Mouse (Mus musculus) splenic B cell, adult 2 months (primary cell): ENCODE measurements around the gene Rb1.

Source experiments
- DNase-seq: peaks from one replicate; pipeline ENCODE4 v3.0.0-alpha.2; 2011; ENCODE audit warnings: low read depth, low spot score
- H3K27me3 ChIP-seq: 2 replicates; pipeline ENCODE4 v1.6.1; 2012; ENCODE audit warnings: mild to moderate bottlenecking, low read length, moderate library complexity, mixed read lengths; ENCODE audit not compliant: control insufficient read depth, poor library complexity, insufficient read depth, severe bottlenecking
- H3K36me3 ChIP-seq: 2 replicates; pipeline ENCODE4 v1.6.1; 2012; ENCODE audit warnings: mild to moderate bottlenecking, low read length, moderate library complexity, mixed read lengths; ENCODE audit not compliant: control insufficient read depth, poor library complexity, insufficient read depth, severe bottlenecking

Gene Rb1

DNA sequence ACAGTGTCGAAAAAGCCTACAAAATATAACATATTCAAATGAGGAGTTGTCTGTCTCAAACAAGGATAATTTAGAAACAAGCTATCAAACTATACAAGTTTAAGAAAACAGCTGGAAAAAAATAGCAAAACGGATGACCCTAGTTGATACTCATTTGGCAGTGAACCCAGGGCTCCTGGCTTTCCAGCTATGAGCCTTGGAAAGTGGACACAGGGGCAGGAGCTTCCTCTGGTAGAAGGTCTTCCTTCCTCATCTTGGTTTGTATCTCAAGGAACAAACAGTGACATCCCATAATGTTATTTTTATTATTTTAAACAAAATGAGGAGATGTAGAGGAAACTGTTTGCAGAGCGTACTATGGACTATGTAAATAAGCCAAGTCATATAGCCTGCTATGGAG lies 177.5 kb downstream of the Rb1 start:
- no peaks in the 10 kb centered on the region for H3K27me3 ChIP-seq

DNA sequence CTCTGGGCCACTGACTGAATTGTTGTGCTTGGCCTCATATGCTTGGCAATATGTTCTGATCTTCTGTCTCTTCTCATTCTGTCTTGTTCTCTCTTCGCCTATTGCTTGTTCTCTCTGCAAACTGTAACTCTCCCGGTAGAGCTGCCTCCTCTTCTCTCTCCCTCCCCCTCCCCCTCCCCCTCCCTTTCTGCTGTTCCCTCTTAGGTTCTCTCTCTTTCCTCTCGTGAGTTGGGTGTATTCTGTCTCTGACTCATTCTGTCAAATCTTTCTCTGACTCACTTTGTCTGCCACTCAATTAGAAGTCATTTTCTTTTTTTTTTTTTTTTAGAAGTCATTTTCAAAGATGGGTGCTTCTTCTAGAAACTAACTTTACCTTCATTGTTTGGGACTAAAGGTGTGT lies 178.9 kb downstream of the Rb1 start:
- no peak for DNase-seq
- H3K27me3 ChIP-seq: no peaks in the 10 kb centered on the region

More for the DNA sequence above, 177.5 kb downstream of the Rb1 start:
- 0 out of 2 replicates have a peak, but pooled peaks cover 2% of the 10 kb centered on the region for H3K36me3 ChIP-seq
- no peak for DNase-seq

DNA sequence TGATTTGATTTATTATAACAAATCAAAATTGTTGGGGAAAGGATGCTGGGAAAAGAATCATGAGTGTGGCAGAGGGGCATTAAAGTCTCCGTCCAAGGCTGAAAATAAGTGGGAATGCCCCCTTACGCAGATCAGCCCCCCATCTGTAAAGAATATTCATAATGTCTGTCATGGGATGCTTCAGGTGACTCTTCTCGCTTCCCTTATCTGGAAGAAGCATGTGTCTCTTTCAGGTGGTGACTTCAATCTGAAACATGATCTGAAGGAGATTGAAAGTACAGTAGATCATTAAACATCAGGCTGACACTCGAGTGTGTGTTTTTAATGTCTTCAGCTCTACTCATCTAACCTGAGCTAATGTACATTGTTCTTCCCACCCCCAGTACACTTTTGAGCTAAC lies 180.1 kb downstream of the Rb1 start:
- Histone ChIP-seq H3K27me3 (no peaks in the 10 kb centered on the region), H3K36me3 (no peaks in the 10 kb centered on the region)
- peak; percentile 9 for DNase-seq

More for the DNA sequence above, 178.9 kb downstream of the Rb1 start:
- no peaks in the 10 kb centered on the region for H3K36me3 ChIP-seq

DNA sequence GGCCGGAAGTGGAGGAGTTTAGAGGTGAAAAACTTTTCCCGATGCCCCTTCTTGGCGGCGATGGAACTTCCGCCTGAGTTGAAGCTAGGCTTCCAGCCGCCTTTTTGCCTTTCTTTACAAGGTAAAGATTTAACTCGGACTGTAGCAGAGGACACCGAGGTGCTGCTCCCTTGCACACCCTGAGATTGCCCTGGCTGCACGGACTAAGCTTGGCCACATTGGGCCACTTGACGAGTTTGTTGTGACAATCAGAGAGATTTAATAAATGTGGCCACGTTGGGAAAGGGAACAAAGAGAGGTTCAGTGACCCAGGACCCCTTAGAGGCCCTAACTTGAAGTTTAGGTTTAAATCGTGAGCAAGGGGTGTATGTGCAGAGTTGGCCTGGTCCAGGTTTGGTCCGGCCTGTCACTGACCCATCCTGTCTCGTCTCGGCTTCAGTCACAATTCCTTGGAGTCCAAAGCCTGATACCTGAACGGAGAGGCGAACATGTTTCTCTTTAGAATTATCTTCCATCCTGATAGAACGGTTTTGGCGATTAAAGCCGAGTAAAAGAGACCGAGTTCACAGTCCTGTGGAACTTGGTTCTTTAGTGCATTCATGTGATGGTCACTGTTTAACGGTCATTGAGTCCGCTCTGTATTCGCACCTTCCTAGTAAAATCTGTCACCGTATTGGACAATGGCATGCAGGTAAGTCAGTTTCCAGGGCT lies 181.8 kb downstream of the Rb1 start:
- DNase-seq: no peak
- Histone ChIP-seq H3K36me3 (no peaks in the 10 kb centered on the region), H3K27me3 (no peaks in the 10 kb centered on the region)

DNA sequence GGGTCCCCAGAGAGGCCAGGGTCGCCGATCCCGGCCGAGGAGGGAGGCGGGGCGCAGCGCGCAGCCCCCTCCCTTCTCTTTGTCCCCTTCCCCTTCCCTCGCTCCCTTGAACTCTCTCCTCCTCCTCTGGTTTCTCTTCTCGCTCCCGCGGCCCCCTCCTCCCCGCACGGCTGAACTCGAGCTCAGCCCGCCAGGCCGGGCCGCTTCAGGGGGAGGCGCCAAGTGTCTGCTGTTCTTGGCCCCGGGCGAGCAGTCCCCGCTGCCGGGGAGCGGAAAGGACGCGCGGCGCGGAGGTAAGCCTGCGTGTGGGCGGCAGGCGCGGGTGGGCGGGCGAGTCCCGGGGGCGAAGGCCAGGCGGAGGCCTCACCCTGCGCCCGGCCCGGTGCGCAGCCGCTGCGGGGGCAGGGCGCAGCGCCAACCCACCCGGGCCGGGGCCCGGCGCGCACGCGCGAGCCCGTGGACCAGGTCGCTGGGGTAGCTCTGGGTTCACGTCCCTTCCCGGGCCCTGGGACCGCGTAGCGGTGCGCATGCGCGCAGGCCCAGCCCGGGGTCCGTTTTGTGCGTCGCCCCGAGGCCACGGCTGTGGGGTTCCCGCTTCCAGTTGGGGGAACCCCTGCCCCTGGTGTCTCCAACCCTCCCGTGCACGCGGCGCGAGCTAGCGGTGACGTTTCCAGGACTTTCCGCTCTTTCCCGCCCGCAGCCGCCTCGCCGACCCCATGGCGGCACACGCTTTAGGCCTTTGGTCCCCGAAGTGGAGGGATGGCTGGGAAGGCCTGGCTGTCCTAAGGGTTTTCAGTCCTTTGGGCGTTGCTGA lies 182.5 kb downstream of the Rb1 start:
- no peaks in the 10 kb centered on the region for H3K27me3 ChIP-seq
- peak; percentile 85 for DNase-seq

DNA sequence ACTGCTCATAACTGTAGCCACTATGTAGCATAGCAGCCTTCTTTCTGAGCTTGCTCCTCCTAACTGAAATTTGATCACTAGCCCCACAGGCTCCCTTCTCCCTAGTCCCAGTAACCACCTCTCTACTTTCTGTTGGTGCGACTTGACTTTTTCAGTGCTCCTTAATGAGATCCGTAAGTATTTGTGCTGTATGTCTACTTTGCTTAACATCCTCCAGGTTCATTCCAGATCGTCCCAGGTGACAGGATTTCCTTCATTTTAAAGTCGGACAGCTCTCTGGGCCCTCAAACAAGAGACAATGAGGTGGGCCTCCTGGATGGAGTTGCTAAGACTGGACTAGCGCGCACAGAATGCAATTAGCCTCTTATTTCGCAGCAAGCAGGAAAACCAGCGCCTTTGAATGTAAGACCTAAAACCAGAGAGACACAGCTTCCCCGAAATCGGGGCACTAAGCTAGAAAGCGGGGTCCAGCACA lies 183.2 kb downstream of the Rb1 start:
- no peaks in the 10 kb centered on the region for H3K27me3 ChIP-seq
- DNase-seq: no peak
- no peaks in the 10 kb centered on the region for H3K36me3 ChIP-seq

More for the DNA sequence above, 182.5 kb downstream of the Rb1 start:
- no peaks in the 10 kb centered on the region for H3K36me3 ChIP-seq

DNA sequence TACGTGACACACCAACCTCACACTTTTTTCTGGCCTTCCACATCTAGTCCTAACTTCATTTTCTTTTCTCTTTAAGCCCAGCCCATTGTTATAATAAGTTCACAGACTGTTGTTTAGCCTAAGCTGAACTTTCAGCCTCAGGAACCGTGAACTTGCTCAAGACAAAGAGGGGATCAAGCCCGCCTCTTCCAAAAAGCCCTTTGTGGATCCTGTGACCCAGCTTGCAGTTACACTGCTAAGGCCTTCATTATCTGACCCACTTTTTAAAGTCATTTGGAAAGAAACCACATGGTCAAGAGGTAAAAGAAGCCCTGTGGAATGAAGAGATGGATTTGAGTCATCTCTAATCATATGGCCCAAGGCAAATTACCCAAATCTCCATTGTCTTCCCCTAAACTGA lies 183.8 kb downstream of the Rb1 start:
- no peak for DNase-seq
- H3K36me3 ChIP-seq: no peaks in the 10 kb centered on the region
- no peaks in the 10 kb centered on the region for H3K27me3 ChIP-seq

DNA sequence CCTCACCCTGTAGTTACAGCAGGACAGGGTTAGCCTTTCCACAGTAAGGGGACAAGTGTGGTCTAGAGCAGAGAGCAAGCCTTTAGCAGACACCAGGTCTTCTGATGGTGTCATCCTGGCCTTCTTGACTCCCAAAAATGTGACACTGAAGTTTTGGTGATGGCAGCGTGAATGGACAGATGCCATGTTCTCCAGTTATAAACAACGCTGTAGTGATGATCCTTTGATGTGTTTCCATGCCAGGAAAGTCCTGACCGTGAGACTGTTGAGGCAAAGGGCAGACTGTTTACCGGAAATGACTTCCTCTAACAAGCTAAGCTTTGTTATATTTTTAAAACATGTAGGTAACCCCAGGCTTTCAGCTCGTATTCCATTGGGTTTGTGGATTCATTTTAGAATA lies 185.8 kb downstream of the Rb1 start:
- no peak for DNase-seq
- Histone ChIP-seq H3K27me3 (no peaks in the 10 kb centered on the region), H3K36me3 (no peaks in the 10 kb centered on the region)

DNA sequence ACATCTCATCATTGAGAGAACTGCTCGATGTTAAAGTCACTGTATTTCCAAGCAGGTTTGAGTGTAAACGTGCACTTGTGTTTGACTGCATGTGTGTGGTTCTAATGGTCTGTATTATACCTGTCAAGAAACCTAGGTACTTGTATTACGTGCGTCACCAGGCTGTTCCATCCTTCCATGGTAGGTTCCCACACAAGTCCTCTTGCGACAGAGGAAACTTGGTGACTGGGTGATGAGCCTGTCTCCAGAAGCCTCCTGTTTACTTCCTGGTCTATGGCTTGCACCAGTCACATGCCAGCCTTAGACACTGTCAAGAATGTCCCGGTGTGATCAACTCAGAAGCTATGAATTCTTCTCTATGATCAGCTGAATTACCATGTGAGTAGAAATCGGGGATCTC lies 187.1 kb downstream of the Rb1 start:
- H3K27me3 ChIP-seq: no peaks in the 10 kb centered on the region
- no peak for DNase-seq
- H3K36me3 ChIP-seq: no peaks in the 10 kb centered on the region

DNA sequence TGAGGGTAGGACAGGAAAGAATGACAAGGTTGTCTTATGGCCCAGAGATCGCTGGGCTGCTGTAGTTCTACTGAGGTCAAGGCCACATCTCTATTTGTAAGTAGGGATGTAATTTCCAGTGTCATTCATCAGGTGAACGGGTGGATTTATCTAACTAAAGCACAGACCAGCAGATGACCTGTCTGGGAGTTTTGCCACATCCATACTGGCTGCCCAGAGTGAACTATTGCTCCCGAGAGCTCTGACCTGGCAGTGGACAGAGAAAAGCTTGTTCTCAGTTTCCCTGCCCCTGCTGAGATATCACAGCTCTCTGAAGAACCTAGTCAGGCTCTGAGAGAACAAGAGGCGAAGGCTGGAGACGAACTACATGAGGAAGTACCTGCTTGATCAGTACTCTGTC lies 188.4 kb downstream of the Rb1 start:
- no peak for DNase-seq
- H3K36me3 ChIP-seq: no peaks in the 10 kb centered on the region

More for the DNA sequence above, 188.4 kb downstream of the Rb1 start:
- H3K27me3 ChIP-seq: no peaks in the 10 kb centered on the region
